Mouse (Mus musculus) heart, postnatal 10 days (tissue): Measurements from ENCODE around the gene Mindy3. TPM values are rescaled to one million over a fixed set of nuclear protein-coding genes. Genes with fewer than 3 reads are reported as not detected.
"Not testable (repeated sequence)": the region's sequence is repeated elsewhere in the genome, so short reads cannot be mapped to it uniquely, and the experiment has no call there.

Experiments used
- DNase-seq, 2 experiments: peaks; one replicate each; pipeline ENCODE4 v3.0.0; 2021
- intact Hi-C: fragments of 180-260 bp; cut with DNase I; formaldehyde crosslinking; loops from one replicate; pipeline ENCODE4 v1.15.1; 2025
- total RNA-seq, 2 experiments: library from RNA; stranded (reverse); gene quantifications; 2 replicates each; pipeline ENCODE4 v1.2.3; 2021

Gene Mindy3
- total RNA-seq, result 10 to 100 TPM; 27.7 to 30.4 TPM

GRCm38 (mm10) chr2:12419262-12419655, at the start of gene Mindy3:
Mindy3 (minus strand) TSS chr2:12419470.
- intact Hi-C loops, result no loop called here
- DNase-seq, result peak; percentile 93 to 95

GRCm38 (mm10) chr2:12459732-12460131, 40.5 kb upstream of the Mindy3 start:
- intact Hi-C loops, result loop anchor here (5.0 kb wide), 1 partner anchor 778 kb away; no protein-coding TSS in a partner anchor
- no peak for DNase-seq

GRCm38 (mm10) chr2:12450108-12450507, 30.8 kb upstream of the Mindy3 start:
- intact Hi-C loops, result no loop called here
- no peak for DNase-seq

- intact Hi-C loops, result no loop called here
- DNase-seq, result no peak
Observed at GRCm38 (mm10) chr2:12440120-12440519, 20.9 kb upstream of the Mindy3 start.

GRCm38 (mm10) chr2:12439543-12439942, 20.3 kb upstream of the Mindy3 start:
- intact Hi-C loops, result loop anchor here (5.0 kb wide), 1 partner anchor 828 kb away; no protein-coding TSS in a partner anchor
- DNase-seq, result no peak

GRCm38 (mm10) chr2:12438181-12438580, 18.9 kb upstream of the Mindy3 start:
- intact Hi-C loops, result loop anchor here (5.0 kb wide), 1 partner anchor 829 kb away; no protein-coding TSS in a partner anchor
- peak in 1 of 2 experiments; percentile 14 for DNase-seq

- intact Hi-C loops, result no loop called here
- peak; percentile 47 to 59 for DNase-seq
Observed at GRCm38 (mm10) chr2:12432055-12432454, 12.8 kb upstream of the Mindy3 start.

- intact Hi-C loops, result no loop called here
- DNase-seq, result no peak
Observed at GRCm38 (mm10) chr2:12424374-12424773, 5.1 kb upstream of the Mindy3 start.

- intact Hi-C loops, DNase-seq: not testable (repeated sequence)
Observed at GRCm38 (mm10) chr2:12423426-12423825, 4.2 kb upstream of the Mindy3 start.

- DNase-seq, result no peak
- intact Hi-C loops, result no loop called here
Observed at GRCm38 (mm10) chr2:12418534-12419261, 572 bp downstream of the Mindy3 start.

- intact Hi-C loops, result no loop called here
- DNase-seq, result no peak
Observed at GRCm38 (mm10) chr2:12418121-12418520, 1.1 kb downstream of the Mindy3 start.

- intact Hi-C loops, result no loop called here
Observed at GRCm38 (mm10) chr2:12412309-12412708, 7.0 kb downstream of the Mindy3 start.

GRCm38 (mm10) chr2:12411129-12411528, 8.1 kb downstream of the Mindy3 start:
- DNase-seq, result no peak
- intact Hi-C loops, result no loop called here

More at GRCm38 (mm10) chr2:12412309-12412708, 7.0 kb downstream of the Mindy3 start:
- DNase-seq, result no peak

- no peak for DNase-seq
- intact Hi-C loops, result no loop called here
Observed at GRCm38 (mm10) chr2:12406737-12407136, 12.5 kb downstream of the Mindy3 start.

- no peak for DNase-seq
- intact Hi-C loops, result no loop called here
Observed at GRCm38 (mm10) chr2:12402469-12402868, 16.8 kb downstream of the Mindy3 start.

- DNase-seq, result no peak
- intact Hi-C loops, result no loop called here
Observed at GRCm38 (mm10) chr2:12401137-12401536, 18.1 kb downstream of the Mindy3 start.

- intact Hi-C loops, result loop anchor here (1.0 to 10.0 kb wide), 5 partner anchors 88 to 594 kb away; partner anchors contain the start of gene Itga8
- DNase-seq, result peak; percentile 70 to 82
Observed at GRCm38 (mm10) chr2:12389028-12389427, 30.2 kb downstream of the Mindy3 start.

- intact Hi-C loops, result loop anchor here (2.0 to 10.0 kb wide), 3 partner anchors 88 to 594 kb away; partner anchors contain the start of gene Itga8
Observed at GRCm38 (mm10) chr2:12388569-12388968, 30.7 kb downstream of the Mindy3 start.

GRCm38 (mm10) chr2:12384389-12384788, 34.9 kb downstream of the Mindy3 start:
- intact Hi-C loops, result loop anchor here (10.0 kb wide), 1 partner anchor 590 kb away; no protein-coding TSS in a partner anchor
- no peak for DNase-seq

More at GRCm38 (mm10) chr2:12388569-12388968, 30.7 kb downstream of the Mindy3 start:
- no peak for DNase-seq

GRCm38 (mm10) chr2:12382650-12383049, 36.6 kb downstream of the Mindy3 start:
- intact Hi-C loops, result loop anchor here (10.0 kb wide), 1 partner anchor 588 kb away; no protein-coding TSS in a partner anchor
- DNase-seq, result peak in 1 of 2 experiments; percentile 7

GRCm38 (mm10) chr2:12380233-12380632, 39.0 kb downstream of the Mindy3 start:
- intact Hi-C loops, result loop anchor here (10.0 kb wide), 1 partner anchor 585 kb away; no protein-coding TSS in a partner anchor
- DNase-seq, result no peak

- intact Hi-C loops, result no loop called here
- DNase-seq, result no peak
Observed at GRCm38 (mm10) chr2:12378591-12378990, 40.7 kb downstream of the Mindy3 start.
